Mouse (Mus musculus): Measurements from ENCODE around the gene Ssbp2.
A peak's percentile ranks its signal among the peaks of the same experiment; 100 is the strongest.

Ssbp2 gene

DNA sequence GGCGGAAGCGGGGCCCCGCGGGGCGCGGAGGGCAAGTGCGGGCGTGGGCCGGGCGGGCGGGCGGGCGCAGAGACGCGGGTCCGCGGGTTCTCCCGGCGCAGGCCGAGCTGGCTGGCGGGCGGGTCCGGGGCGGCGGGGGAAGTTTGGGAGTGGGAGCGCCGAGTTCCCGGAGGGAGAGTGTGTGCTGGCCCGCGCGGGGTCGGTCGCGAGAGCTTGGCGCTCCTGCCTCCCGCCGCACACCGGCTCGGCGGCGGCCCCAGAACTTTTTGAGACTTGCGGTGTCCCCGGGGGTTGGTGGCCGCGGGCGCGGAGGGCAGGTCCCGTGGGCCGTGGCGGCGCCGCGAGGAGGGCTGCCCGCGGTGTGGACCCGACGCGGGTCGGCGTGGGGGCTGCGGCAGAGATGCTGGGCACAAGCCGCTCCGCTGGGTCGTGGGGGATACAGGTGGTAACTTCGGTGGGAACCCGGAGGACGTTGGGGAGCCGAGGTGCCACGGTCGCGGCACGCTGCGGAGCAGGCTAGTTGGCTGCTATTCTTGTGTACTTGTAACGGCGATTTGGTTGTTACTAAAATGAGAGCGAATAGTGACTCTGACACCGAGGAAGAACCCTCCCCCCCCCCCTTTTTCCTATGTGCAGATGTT lies 1.7 kb downstream of the Ssbp2 start:
- peak; percentile 54 for DNase-seq

- DNase-seq = no peak
These were observed 2.3 kb downstream of the Ssbp2 start for GRCm38 (mm10) chr13:91462395-91462794.

DNA sequence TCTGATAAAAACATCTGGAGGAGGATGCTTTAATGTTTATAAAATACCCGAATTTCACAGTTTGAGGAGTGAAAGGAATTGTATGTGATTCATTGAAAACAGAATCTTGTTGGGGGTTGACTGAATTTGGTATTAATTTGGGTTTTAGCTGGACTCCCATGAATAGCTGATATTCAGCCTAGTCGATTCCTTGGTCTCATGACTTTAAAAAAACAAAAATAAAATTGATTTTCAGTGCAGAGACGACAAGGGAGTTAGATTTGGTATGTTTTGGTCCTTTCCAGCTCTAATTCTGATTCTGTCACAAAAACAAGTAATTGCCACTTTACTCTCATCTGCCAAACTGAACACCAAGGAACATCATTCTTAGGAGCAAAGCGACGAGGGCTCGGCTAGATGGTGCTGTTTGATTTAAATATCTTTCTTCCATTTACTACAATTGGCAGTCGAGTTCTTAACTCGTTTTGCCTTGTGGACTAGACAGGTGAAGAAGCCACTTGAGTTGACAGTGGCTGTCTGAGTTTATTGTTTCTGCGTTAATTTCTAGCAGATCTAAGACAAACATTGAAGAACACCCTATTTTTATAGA lies 2.9 kb downstream of the Ssbp2 start:
- DNase-seq = peak; percentile 45 to 62

- DNase-seq = no peak
These were observed 5.1 kb downstream of the Ssbp2 start for GRCm38 (mm10) chr13:91465002-91465715.

- DNase-seq = peak; percentile 51 to 55
These were observed 11.5 kb downstream of the Ssbp2 start for GRCm38 (mm10) chr13:91471566-91471965.

DNA sequence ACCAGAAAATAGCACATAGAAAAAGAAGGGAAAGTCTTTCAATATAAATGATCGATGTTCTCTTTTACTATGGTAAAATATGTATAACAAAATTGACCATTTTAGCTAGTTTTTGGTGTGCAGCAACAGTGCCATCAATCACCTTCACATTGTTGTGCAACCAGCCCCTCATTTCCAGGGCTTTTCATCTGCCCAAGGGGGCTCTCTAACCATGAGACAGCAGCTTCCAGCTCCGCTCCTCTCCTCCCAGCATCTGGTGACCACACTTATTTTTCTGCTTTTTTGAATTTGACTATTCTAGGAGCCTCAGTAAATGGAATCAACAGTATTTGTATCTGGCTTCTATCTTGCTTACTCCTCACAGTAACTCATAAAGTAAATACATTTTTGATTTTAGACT lies 11.9 kb downstream of the Ssbp2 start:
- DNase-seq = no peak

DNA sequence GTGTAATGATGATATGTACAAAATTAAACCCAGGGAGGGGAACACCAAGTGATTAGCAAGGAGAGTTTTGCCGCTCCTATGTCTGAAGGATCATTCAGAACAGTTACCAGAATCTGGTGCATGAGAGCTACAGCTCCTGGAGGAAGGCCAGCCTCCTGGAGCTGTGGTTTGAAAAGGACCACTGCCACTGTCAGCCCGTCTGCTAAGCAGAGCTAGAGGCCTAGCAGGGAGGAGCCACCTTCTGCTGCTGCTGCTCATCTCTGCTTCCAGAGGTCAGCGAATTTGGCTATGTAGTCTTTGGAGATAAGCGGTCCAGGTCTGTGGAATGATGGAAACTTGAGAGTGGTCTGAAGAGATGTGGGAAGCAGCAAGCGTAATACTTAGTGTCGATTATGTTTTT lies 13.4 kb downstream of the Ssbp2 start:
- DNase-seq = peak; percentile 69 to 71

DNA sequence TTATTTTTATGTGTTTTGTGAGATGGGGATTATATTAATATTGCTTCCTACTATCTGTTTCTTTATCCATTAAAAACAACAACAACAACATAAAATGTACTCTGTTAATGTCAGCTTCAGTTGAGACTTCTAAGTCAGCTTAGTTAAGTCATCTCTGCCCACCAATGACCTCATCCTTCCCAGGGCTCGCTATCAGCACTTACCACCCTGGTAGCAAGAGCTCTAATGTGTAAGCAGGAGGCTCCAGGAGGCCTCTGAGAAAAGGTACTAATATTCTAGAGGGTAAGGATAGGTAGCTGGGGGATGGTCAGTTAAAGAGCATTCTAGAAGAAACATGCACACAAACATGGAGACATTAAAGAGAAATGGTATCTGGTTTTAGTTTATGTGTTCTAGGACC lies 13.9 kb downstream of the Ssbp2 start:
- no peak for DNase-seq

GRCm38 (mm10) chr13:91475888-91476287 lies 15.8 kb downstream of the Ssbp2 start:
- no peak for DNase-seq

GRCm38 (mm10) chr13:91476596-91477100 lies 16.6 kb downstream of the Ssbp2 start:
- no peak for DNase-seq

- peak; percentile 81 to 83 for DNase-seq
These were observed 17.9 kb downstream of the Ssbp2 start for GRCm38 (mm10) chr13:91478011-91478410.

- no peak for DNase-seq
These were observed 24.2 kb downstream of the Ssbp2 start for GRCm38 (mm10) chr13:91484303-91484702.

DNA sequence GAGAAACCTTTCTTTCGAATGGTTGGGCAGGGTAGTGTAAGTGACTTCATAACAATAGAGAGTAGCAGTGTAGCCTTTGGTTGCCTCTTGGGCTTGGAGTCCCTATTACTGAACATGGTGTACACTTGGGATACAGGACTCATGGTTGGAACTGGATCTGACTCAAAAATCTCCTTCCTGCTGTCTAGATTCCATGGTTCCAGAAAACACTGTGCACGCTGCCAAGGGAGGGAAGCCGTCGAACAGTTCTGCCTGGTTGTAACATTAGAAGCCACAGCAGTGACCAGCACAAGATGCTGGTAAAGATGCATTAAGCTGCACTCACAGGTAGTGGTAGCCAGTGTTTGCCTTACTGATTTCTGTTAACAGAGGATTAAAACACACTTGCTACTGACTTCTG lies 32.0 kb downstream of the Ssbp2 start:
- no peak for DNase-seq

GRCm38 (mm10) chr13:91497055-91497454 lies 37.0 kb downstream of the Ssbp2 start:
- DNase-seq = no peak

- no peak for DNase-seq
These were observed 41.7 kb downstream of the Ssbp2 start for GRCm38 (mm10) chr13:91501735-91502134.

DNA sequence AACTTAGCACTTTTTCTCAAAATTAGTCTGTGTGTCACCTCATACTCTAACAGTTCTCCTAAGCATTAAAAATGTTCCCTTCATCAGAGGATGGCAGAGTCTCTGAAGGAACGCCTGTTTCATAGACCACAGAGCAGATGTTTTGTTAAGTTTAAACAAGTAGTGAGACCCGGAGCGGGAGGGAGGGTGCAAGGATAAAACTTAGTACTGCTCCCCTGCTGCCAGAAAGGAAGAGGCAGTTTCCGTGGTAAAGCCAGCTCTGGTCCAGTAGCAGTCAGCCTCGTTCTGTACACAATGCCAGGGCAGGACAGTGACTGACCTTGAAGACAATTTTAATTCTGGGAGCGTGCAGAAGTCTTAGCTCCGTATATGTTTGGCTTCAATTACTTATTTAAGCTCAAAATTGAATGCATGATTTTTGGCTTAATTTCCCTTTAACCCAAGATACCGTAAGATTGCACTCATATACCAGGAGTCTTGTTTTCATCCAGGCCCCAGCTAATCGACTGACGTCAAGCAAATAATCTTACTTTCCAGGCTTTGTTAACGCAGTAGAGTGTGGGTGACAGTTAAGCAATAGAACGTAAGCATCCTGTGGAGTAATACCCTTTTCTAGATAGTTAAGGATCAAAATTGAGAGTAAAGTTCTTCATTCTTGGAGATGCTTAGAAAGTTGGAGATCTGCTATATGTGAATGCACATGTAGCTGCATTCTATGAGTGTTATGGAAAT lies 42.7 kb downstream of the Ssbp2 start:
- DNase-seq = no peak

DNA sequence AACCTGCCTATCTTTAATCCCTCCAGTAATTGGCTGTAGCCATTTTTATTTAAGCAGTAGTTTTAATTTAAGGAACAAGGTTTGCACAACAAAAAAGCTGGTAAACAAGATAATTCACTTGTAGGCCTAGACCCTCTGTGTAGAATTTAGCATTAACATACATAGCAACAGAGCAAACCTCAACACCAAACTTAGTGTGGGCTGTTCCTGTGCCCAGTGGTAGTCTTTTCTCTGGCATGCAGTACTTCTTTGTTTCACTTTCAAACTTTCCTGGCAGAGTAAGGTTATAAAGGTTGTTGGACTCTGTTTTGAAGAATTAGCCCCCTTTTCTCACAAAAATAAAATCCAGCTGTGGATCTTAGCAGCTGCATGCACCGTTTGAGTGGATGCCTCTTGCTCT lies 48.9 kb downstream of the Ssbp2 start:
- DNase-seq = no peak

- no peak for DNase-seq
These were observed 49.4 kb downstream of the Ssbp2 start for GRCm38 (mm10) chr13:91509467-91509866.

- DNase-seq = no peak
These were observed 54.9 kb downstream of the Ssbp2 start for GRCm38 (mm10) chr13:91514979-91515378.

GRCm38 (mm10) chr13:91520073-91520750 lies 60.1 kb downstream of the Ssbp2 start:
- no peak for DNase-seq

GRCm38 (mm10) chr13:91520968-91521367 lies 60.9 kb downstream of the Ssbp2 start:
- no peak for DNase-seq

GRCm38 (mm10) chr13:91526058-91526457 lies 66.0 kb downstream of the Ssbp2 start:
- DNase-seq = no peak

GRCm38 (mm10) chr13:91529821-91530220 lies 69.7 kb downstream of the Ssbp2 start:
- DNase-seq = no peak
